Mouse (Mus musculus): ENCODE measurements around the gene Slc12a5.

- TF ChIP-seq UBTF (IDR thresholded peaks at IDR 0.05; ENCODE audit: borderline replicate concordance, insufficient read depth, low read depth, low read length) (no peak), POLR2A (IDR thresholded peaks at IDR 0.05; ENCODE audit: control insufficient read depth in 1 of 2, insufficient read depth in 1 of 2, low read depth in 1 of 2, low read length in 2 of 2, poor library complexity in 1 of 2) (no peak), USF1 (IDR thresholded peaks at IDR 0.05; ENCODE audit: low read depth, low read length) (no peak), CTCF (IDR thresholded peaks at IDR 0.05 in 2 of 3, conservative IDR thresholded peaks at IDR 0.05 in 1 of 3; ENCODE audit: control insufficient read depth in 1 of 3, insufficient read depth in 1 of 3, low read depth in 2 of 3, low read length in 3 of 3, poor library complexity in 1 of 3, severe bottlenecking in 1 of 3) (0 out of 6 replicates have a peak, but pooled peaks of 1 of the 3 experiments have one; percentile 12), EP300 (IDR thresholded peaks at IDR 0.05; ENCODE audit: low read depth in 1 of 2, low read length in 2 of 2) (no peak), SIN3A (IDR thresholded peaks at IDR 0.05; ENCODE audit: low read length) (no peak), SMC3 (IDR thresholded peaks at IDR 0.05; ENCODE audit: low read depth, low read length) (no peak), ZNF384 (IDR thresholded peaks at IDR 0.05; ENCODE audit: low read depth, low read length) (no peak), JUND (IDR thresholded peaks at IDR 0.05; ENCODE audit: low read depth, low read length) (no peak), POLR2AphosphoS5 (IDR thresholded peaks at IDR 0.05; ENCODE audit: borderline replicate concordance, low read depth, low read length) (no peak)
Measured at GRCm38 (mm10) chr2:165001958-165002357, 41.4 kb downstream of the Slc12a5 start.

Measured in MEL (cell line).